Mouse (Mus musculus): Measurements from ENCODE around the gene Pik3cd. TPM values are rescaled to one million over a fixed set of nuclear protein-coding genes. Genes with fewer than 3 reads are reported as not detected.

Pik3cd gene
- polyA plus RNA-seq, 1 experiment = 1.4 TPM

DNA sequence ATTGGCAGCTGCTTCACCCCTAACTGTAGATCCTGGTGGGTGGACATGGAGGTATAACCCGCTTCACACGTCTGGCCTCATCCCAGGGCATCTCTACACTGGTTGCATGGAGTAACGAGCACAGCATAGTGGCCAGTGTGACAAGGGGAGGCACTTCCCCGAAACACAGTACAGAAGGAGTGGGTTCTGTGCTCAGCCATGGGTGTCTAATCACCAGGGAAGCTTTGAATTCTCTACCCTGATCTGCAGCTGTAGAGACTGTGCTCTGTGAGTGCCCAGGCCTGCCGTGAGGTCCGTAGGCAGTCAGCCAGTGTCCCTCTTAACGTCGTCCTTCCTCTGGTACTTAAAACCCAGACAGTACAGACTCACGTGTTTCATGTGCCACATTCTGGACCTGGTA is 61.5 kb downstream of the Pik3cd start:
- H3ac ChIP-seq (ENCODE audit: control insufficient read depth, insufficient read length) = no peak overlapping the region
- TF ChIP-seq USF1 (IDR thresholded peaks at IDR 0.05; ENCODE audit: low read depth) (no peak), TCF12 (IDR thresholded peaks at IDR 0.05; ENCODE audit: insufficient read depth, poor library complexity, severe bottlenecking) (no peak), MAX (IDR thresholded peaks at IDR 0.05; ENCODE audit: low read depth) (no peak), REST (IDR thresholded peaks at IDR 0.05; ENCODE audit: insufficient read depth, insufficient read length) (no peak), POLR2A (IDR thresholded peaks at IDR 0.05; ENCODE audit: insufficient read length, low read depth) (no peak), MYOG (IDR thresholded peaks at IDR 0.05; ENCODE audit: control insufficient read depth in 1 of 3, insufficient read depth in 1 of 3, insufficient read length in 2 of 3, low read depth in 2 of 3) (no peak), E2F4 (IDR thresholded peaks at IDR 0.05; ENCODE audit: insufficient read depth) (no peak), CEBPB (IDR thresholded peaks at IDR 0.05; ENCODE audit: insufficient read depth, poor library complexity, severe bottlenecking) (no peak), MYOD1 (IDR thresholded peaks at IDR 0.05; ENCODE audit: control insufficient read depth in 1 of 3, insufficient read length in 2 of 3, low read depth in 2 of 3) (no peak), SRF (IDR thresholded peaks at IDR 0.05; ENCODE audit: control insufficient read depth, insufficient read length, low read depth) (no peak), TCF3 (IDR thresholded peaks at IDR 0.05; ENCODE audit: insufficient read length, low read depth) (no peak), POLR2AphosphoS2 (IDR thresholded peaks at IDR 0.05; ENCODE audit: insufficient read length, low read depth) (no peak)
- no peaks in the 10 kb centered on the region for H3K27me3 ChIP-seq (ENCODE audit: control insufficient read depth, insufficient read depth, insufficient read length)
- no peaks in the 10 kb centered on the region for H3K36me3 ChIP-seq (ENCODE audit: control insufficient read depth, insufficient read depth)
- no peak overlapping the region for H3K4me2 ChIP-seq (ENCODE audit: low read depth)
- H3K4me3 ChIP-seq = no peak overlapping the region
- H3K79me2 ChIP-seq (ENCODE audit: control insufficient read depth, insufficient read depth) = no peaks in the 10 kb centered on the region

DNA sequence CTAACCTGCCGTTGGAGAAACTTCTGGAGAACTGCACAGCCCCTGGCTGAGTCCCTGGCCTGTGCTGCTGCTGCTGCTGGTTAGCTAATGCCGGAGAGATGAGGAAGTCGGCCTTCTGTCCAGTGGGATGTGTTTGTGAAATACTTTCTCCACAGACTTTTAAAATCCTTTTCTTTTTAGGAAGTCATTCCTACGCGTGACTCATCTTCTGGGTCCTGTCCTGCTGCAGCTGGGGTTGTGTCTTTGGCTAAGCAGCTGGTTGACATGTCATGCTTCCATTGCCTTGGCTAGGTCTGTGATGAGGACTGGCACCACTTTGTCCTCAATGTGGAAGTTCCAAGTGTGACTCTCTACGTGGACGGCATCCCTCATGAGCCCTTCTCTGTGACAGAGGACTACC is 64.4 kb downstream of the Pik3cd start:
- Histone ChIP-seq H3K36me3 (ENCODE audit: control insufficient read depth, insufficient read depth) (no peaks in the 10 kb centered on the region), H3K79me2 (ENCODE audit: control insufficient read depth, insufficient read depth) (no peaks in the 10 kb centered on the region), H3ac (ENCODE audit: control insufficient read depth, insufficient read length) (no peak overlapping the region), H3K27me3 (ENCODE audit: control insufficient read depth, insufficient read depth, insufficient read length) (no peaks in the 10 kb centered on the region), H3K4me3 (no peak overlapping the region), H3K4me2 (ENCODE audit: low read depth) (no peak overlapping the region)
- TF ChIP-seq REST (IDR thresholded peaks at IDR 0.05; ENCODE audit: insufficient read depth, insufficient read length) (no peak), POLR2AphosphoS2 (IDR thresholded peaks at IDR 0.05; ENCODE audit: insufficient read length, low read depth) (no peak), CEBPB (IDR thresholded peaks at IDR 0.05; ENCODE audit: insufficient read depth, poor library complexity, severe bottlenecking) (no peak), MYOD1 (IDR thresholded peaks at IDR 0.05; ENCODE audit: control insufficient read depth in 1 of 3, insufficient read length in 2 of 3, low read depth in 2 of 3) (peak in 2 of 3 experiments; percentile 25 to 31)

DNA sequence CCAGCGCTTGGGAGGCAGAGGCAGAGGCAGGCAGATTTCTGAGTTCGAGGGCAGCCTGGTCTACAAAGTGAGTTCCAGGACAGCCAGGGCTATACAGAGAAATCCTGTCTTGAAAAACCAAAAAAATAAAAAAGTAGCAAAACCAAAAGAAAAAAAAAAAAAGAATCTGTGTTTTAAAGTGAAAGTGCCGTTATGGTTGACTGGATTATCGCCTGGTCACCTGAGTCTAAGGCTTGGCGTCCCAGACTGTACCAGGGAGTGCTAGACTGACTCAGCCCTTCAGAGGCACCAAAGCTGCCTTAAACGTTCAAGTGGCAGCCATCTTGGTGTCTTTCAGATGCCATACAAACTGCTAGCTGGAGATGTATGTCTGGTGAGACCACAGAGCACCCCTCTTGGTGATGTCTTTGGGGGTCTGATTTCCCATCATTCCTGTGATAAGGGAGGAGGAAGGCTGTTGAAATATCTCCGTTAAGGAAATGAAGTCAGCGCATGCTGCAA is 66.4 kb downstream of the Pik3cd start:
- no peak overlapping the region for H3K4me3 ChIP-seq

DNA sequence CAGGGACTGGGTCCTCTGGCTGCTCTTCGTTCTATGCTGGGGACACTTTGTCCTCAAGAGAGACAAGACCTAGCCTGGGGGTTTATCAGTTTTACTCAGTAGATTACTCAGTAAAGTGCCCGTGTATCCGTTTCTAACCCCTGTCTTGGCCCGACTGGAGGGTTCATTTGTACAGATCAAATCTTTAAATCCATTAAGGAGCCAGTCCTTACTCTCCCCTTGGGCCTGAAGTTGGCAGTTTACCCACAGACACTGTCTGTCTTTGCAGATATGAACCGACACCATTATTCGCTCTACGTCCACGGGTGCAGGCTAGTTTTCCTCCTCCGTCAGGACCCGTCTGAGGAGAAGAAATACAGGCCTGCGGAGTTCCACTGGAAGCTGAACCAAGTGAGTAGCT is 67.4 kb downstream of the Pik3cd start:
- Histone ChIP-seq H3K27me3 (ENCODE audit: control insufficient read depth, insufficient read depth, insufficient read length) (no peaks in the 10 kb centered on the region), H3ac (ENCODE audit: control insufficient read depth, insufficient read length) (no peak overlapping the region), H3K4me3 (no peak overlapping the region), H3K79me2 (ENCODE audit: control insufficient read depth, insufficient read depth) (no peaks in the 10 kb centered on the region), H3K36me3 (ENCODE audit: control insufficient read depth, insufficient read depth) (no peaks in the 10 kb centered on the region), H3K4me2 (ENCODE audit: low read depth) (no peak overlapping the region)
- no peak for TF ChIP-seq USF1 (IDR thresholded peaks at IDR 0.05; ENCODE audit: low read depth)
- no peak for TF ChIP-seq TCF3 (IDR thresholded peaks at IDR 0.05; ENCODE audit: insufficient read length, low read depth)

More for the DNA sequence above, 66.4 kb downstream of the Pik3cd start:
- no peaks in the 10 kb centered on the region for H3K27me3 ChIP-seq (ENCODE audit: control insufficient read depth, insufficient read depth, insufficient read length)
- H3K36me3 ChIP-seq (ENCODE audit: control insufficient read depth, insufficient read depth) = no peaks in the 10 kb centered on the region
- H3ac ChIP-seq (ENCODE audit: control insufficient read depth, insufficient read length) = no peak overlapping the region
- no peaks in the 10 kb centered on the region for H3K79me2 ChIP-seq (ENCODE audit: control insufficient read depth, insufficient read depth)
- TF ChIP-seq REST (IDR thresholded peaks at IDR 0.05; ENCODE audit: insufficient read depth, insufficient read length) (no peak), MYOG (IDR thresholded peaks at IDR 0.05; ENCODE audit: control insufficient read depth in 1 of 3, insufficient read depth in 1 of 3, insufficient read length in 2 of 3, low read depth in 2 of 3) (no peak), POLR2A (IDR thresholded peaks at IDR 0.05; ENCODE audit: insufficient read length, low read depth) (no peak), MAX (IDR thresholded peaks at IDR 0.05; ENCODE audit: low read depth) (no peak), E2F4 (IDR thresholded peaks at IDR 0.05; ENCODE audit: insufficient read depth) (no peak), MYOD1 (IDR thresholded peaks at IDR 0.05; ENCODE audit: control insufficient read depth in 1 of 3, insufficient read length in 2 of 3, low read depth in 2 of 3) (no peak), TCF12 (IDR thresholded peaks at IDR 0.05; ENCODE audit: insufficient read depth, poor library complexity, severe bottlenecking) (no peak), USF1 (IDR thresholded peaks at IDR 0.05; ENCODE audit: low read depth) (no peak), CEBPB (IDR thresholded peaks at IDR 0.05; ENCODE audit: insufficient read depth, poor library complexity, severe bottlenecking) (no peak), POLR2AphosphoS2 (IDR thresholded peaks at IDR 0.05; ENCODE audit: insufficient read length, low read depth) (no peak), SRF (IDR thresholded peaks at IDR 0.05; ENCODE audit: control insufficient read depth, insufficient read length, low read depth) (no peak), TCF3 (IDR thresholded peaks at IDR 0.05; ENCODE audit: insufficient read length, low read depth) (no peak)
- no peak overlapping the region for H3K4me2 ChIP-seq (ENCODE audit: low read depth)

DNA sequence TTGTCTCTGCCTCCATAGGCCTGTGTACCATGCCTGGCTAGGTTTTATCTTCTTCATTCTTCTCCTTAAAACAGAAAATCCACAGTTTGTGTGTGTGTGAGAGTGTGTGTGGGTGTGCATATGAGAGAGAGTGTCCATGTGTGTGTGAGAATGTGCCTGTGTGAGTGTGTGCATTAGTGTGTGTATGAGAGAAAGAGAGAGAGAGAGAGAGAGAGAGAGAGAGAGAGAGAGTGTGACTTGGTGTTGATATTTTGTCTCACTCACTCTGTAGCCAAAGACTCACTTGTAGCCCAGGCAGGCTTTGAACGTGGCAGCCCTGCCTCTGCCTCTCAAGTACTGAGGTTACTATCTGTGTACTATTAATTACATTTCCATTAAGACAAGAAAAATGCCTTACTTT is 68.2 kb downstream of the Pik3cd start:
- H3K36me3 ChIP-seq (ENCODE audit: control insufficient read depth, insufficient read depth) = no peaks in the 10 kb centered on the region
- TF ChIP-seq MYOD1 (IDR thresholded peaks at IDR 0.05; ENCODE audit: control insufficient read depth in 1 of 3, insufficient read length in 2 of 3, low read depth in 2 of 3) = no peak
- no peak for TF ChIP-seq USF1 (IDR thresholded peaks at IDR 0.05; ENCODE audit: low read depth)
- TF ChIP-seq MAX (IDR thresholded peaks at IDR 0.05; ENCODE audit: low read depth) = no peak
- TF ChIP-seq TCF3 (IDR thresholded peaks at IDR 0.05; ENCODE audit: insufficient read length, low read depth) = no peak
- no peak for TF ChIP-seq POLR2A (IDR thresholded peaks at IDR 0.05; ENCODE audit: insufficient read length, low read depth)
- no peak for TF ChIP-seq MYOG (IDR thresholded peaks at IDR 0.05; ENCODE audit: control insufficient read depth in 1 of 3, insufficient read depth in 1 of 3, insufficient read length in 2 of 3, low read depth in 2 of 3)
- no peak for TF ChIP-seq REST (IDR thresholded peaks at IDR 0.05; ENCODE audit: insufficient read depth, insufficient read length)
- H3ac ChIP-seq (ENCODE audit: control insufficient read depth, insufficient read length) = no peak overlapping the region
- no peaks in the 10 kb centered on the region for H3K27me3 ChIP-seq (ENCODE audit: control insufficient read depth, insufficient read depth, insufficient read length)
- no peaks in the 10 kb centered on the region for H3K79me2 ChIP-seq (ENCODE audit: control insufficient read depth, insufficient read depth)
- H3K4me3 ChIP-seq = no peak overlapping the region
- H3K4me2 ChIP-seq (ENCODE audit: low read depth) = no peak overlapping the region
